Mouse (Mus musculus) MEL (cell line): ENCODE data around the gene Xcr1.

Experiments
- BHLHE40 ChIP-seq: IDR thresholded peaks from 2 replicates; pipeline ENCODE4 v1.6.1; 2012; ENCODE audit warnings: low read depth, mild to moderate bottlenecking, inconsistent platforms, low read length, improper control_type of control experiment, borderline replicate concordance
- CHD1 ChIP-seq: IDR thresholded peaks from 2 replicates; pipeline ENCODE4 v1.6.1; 2012; ENCODE audit warnings: low read depth, mild to moderate bottlenecking, inconsistent platforms, low read length, improper control_type of control experiment
- CHD2 ChIP-seq: IDR thresholded peaks from 2 replicates; pipeline ENCODE4 v1.6.1; 2011; ENCODE audit warnings: low read length, improper control_type of control experiment
- CTCF ChIP-seq, 3 experiments: IDR thresholded peaks in 2 of 3; conservative IDR thresholded peaks in 1 of 3; 2 replicates each; pipeline ENCODE4 v1.5.1; 2011 to 2012; ENCODE audit warnings: low read length in 3 of 3, low read depth in 2 of 3, mild to moderate bottlenecking in 2 of 3, improper control_type of control experiment in 1 of 3, inconsistent platforms in 1 of 3, mixed read lengths in 1 of 3, moderate library complexity in 1 of 3; ENCODE audit not compliant: control insufficient read depth in 1 of 3, insufficient read depth in 1 of 3, poor library complexity in 1 of 3, severe bottlenecking in 1 of 3
- EP300 ChIP-seq, 2 experiments: IDR thresholded peaks; 2 replicates each; pipeline ENCODE4 v1.6.1; 2011; ENCODE audit warnings: improper control_type of control experiment in 2 of 2, low read length in 2 of 2, low read depth in 1 of 2, mild to moderate bottlenecking in 1 of 2
- NELFE ChIP-seq: IDR thresholded peaks from 2 replicates; pipeline ENCODE4 v1.6.1; 2011; ENCODE audit warnings: low read depth, low read length, improper control_type of control experiment
- POLR2A ChIP-seq, 2 experiments: IDR thresholded peaks; 2 replicates each; pipeline ENCODE4 v1.6.1; 2011 to 2012; ENCODE audit warnings: low read length in 2 of 2, mild to moderate bottlenecking in 2 of 2, control low read depth in 1 of 2, improper control_type of control experiment in 1 of 2, low read depth in 1 of 2, moderate library complexity in 1 of 2; ENCODE audit not compliant: control insufficient read depth in 1 of 2, insufficient read depth in 1 of 2, poor library complexity in 1 of 2
- POLR2AphosphoS2 ChIP-seq: IDR thresholded peaks from 2 replicates; pipeline ENCODE4 v1.6.1; 2011; ENCODE audit warnings: low read length, improper control_type of control experiment
- USF1 ChIP-seq: IDR thresholded peaks from 2 replicates; pipeline ENCODE4 v1.6.1; 2014; ENCODE audit warnings: low read depth, mild to moderate bottlenecking, inconsistent platforms, low read length, improper control_type of control experiment, moderate library complexity

DNA sequence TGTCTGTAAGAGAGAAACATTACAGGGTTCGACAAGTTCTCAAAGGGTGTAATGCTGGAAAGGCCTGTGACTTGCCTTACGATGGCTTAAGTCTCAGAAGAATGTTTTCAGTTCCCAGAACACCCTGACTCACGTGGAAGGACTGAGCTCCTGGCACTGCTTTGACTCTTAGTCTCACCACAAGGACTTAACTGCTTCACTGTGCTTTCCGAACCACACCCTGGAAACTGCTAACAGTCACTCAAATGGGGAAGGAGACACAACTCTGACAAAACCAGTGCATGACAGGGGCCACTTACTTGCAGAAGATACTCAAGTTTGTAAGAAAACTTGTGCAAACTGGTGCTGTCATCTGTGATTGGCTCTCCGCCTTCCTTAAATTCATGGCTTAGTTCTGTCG, 21.6 kb downstream of the Xcr1 start:
- no peak for TF ChIP-seq CHD1
- no peak for TF ChIP-seq POLR2A (IDR thresholded peaks at IDR 0.05; ENCODE audit: control insufficient read depth in 1 of 2, insufficient read depth in 1 of 2, low read depth in 1 of 2, low read length in 2 of 2, poor library complexity in 1 of 2)
- no peak for TF ChIP-seq NELFE
- TF ChIP-seq EP300 (IDR thresholded peaks at IDR 0.05; ENCODE audit: low read depth in 1 of 2, low read length in 2 of 2) = no peak
- no peak for TF ChIP-seq CTCF (IDR thresholded peaks at IDR 0.05 in 2 of 3, conservative IDR thresholded peaks at IDR 0.05 in 1 of 3; ENCODE audit: control insufficient read depth in 1 of 3, insufficient read depth in 1 of 3, low read depth in 2 of 3, low read length in 3 of 3, poor library complexity in 1 of 3, severe bottlenecking in 1 of 3)
- TF ChIP-seq BHLHE40 = no peak
- no peak for TF ChIP-seq POLR2AphosphoS2
- TF ChIP-seq USF1 = no peak
- no peak for TF ChIP-seq CHD2
